Mouse (Mus musculus): ENCODE results near the gene Olfr902. TPM values are rescaled to one million over a fixed set of nuclear protein-coding genes. Genes with fewer than 3 reads are reported as not detected.
"Not testable (repeated sequence)": the region's sequence is repeated elsewhere in the genome, so short reads cannot be mapped to it uniquely, and the experiment has no call there.

Olfr902 gene
- not detected for total RNA-seq (2021)
- long read RNA-seq, experiment 1, result 0 reads
- long read RNA-seq, experiment 2, result 0 reads

GRCm38 (mm10) chr9:38447352-38447751 is at the start of gene Olfr902:
Olfr902 (plus strand) TSS chr9:38447652.
- no peak for DNase-seq (ENCODE audit: low spot score in 2 of 2)

GRCm38 (mm10) chr9:38401398-38401797 is 46.1 kb upstream of the Olfr902 start, which contains the start of gene Olfr147:
Olfr147 (plus strand) TSS chr9:38401698.
- no peak for DNase-seq (ENCODE audit: low spot score in 2 of 2)

- DNase-seq (ENCODE audit: low spot score in 2 of 2), result not testable (repeated sequence)
Observed at GRCm38 (mm10) chr9:38407502-38407901, 40.0 kb upstream of the Olfr902 start.

DNA sequence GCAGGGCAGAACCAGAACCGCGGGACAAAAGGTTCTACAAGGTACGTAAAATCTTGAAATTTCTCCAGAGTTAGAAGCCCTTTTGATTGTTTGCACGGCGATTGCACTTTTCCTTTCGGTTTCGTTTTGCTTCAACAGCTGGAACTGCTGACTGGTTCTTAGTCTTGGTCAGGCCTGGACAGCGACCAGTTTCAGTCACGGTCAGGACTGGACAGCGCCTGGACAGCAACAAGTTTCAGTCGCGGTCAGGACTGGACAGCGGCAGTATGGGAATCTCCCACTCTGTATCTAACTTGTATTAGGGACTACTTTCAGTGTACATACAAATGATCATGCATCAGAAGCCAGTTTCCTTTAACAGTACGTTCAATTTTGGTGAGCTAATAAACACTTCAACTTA is 34.0 kb upstream of the Olfr902 start:
- not testable (repeated sequence) for DNase-seq (ENCODE audit: low spot score in 2 of 2)

DNA sequence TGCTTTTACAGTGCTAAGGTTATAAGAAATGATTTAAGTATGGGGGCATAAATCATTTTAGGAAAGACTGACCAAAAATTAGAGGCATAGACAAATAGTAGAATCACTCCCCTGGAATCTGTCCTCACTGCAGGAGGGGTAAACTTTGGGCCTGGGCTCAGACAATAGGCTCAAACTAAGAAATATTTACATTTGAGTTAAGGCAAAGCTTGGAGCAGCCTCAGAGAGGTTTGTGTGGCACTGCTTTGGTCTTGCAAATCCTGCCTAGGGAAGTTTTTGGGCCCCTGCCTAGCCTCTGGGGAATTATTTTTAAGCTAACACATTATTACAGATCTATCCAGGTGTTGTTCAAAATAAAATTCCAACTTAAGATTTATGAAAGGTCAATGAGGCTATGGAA is 23.7 kb upstream of the Olfr902 start:
- DNase-seq (ENCODE audit: low spot score in 2 of 2), result no peak

- DNase-seq (ENCODE audit: low spot score in 2 of 2), result no peak
Observed at GRCm38 (mm10) chr9:38427026-38427425, 20.4 kb upstream of the Olfr902 start.

DNA sequence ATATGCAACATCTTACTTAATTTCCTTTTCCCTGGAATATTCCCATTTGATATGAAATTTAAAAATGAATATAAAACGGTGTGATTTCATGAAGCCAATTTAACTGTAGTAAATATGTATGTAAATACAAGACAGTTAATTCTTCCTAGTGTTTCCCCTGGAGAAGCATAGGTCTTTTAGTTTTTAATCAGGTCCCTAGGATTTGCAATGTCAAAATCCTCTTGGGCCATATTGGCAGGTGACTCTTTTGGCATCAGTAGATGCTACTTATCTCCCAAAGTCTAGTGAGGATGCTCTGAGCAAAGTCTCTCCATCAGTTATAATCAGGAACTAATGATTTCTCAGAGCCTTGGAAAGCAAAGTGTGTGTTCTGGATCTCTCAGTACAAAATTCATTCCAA is 18.3 kb upstream of the Olfr902 start, which contains the start of gene Olfr901:
Gene Olfr901 (plus strand): TSS at position 301 of the 400 bp plus-strand sequence.
- no peak for DNase-seq (ENCODE audit: low spot score in 2 of 2)

DNA sequence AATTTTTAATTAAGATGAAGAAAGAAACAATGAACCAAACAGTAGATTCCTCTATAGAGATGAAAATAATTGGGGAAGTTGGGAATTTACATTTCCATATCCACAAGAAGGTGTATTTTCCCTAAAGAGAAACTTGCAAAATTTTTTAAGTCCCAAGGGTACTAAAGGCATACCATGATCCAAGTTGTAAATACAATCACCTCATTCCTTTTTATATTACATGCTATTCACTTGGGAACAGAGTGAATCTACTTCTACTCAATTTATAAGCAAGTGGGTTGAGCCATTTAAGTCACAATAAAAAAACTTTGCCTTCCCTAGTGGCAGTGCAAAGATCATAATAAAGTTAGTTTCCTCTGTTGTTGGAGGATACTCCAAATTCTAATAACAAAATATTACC is 15.4 kb downstream of the Olfr902 start, which contains the start of gene Olfr904:
Gene Olfr904 (plus strand): TSS at position 301 of the 400 bp plus-strand sequence.
- DNase-seq (ENCODE audit: low spot score in 2 of 2), result no peak

- no peak for DNase-seq (ENCODE audit: low spot score in 2 of 2)
Observed at GRCm38 (mm10) chr9:38470807-38471206, 23.4 kb downstream of the Olfr902 start, which contains the start of gene Olfr905. Olfr905 (plus strand) TSS chr9:38471107.

DNA sequence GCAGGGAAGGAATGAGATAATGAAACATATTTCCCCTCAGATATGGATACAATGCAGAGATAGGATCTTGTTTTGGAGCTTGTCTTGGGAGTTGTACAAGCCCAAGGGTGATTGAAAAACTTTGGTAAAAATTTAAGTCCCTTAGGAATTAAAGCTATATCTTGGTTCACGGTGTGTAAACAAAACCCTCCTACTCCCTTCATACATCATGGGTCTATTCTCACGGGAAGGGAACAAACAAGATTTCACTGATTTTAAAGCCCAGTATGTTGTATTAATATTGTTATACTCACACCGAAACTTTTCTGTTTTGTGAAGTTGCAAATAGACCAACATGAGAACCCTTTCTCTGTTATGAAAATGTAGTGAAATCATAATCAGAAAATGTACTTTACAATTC is 39.3 kb downstream of the Olfr902 start, which contains the start of gene Olfr906:
Gene Olfr906 (plus strand): TSS at position 301 of the 400 bp plus-strand sequence.
- no peak for DNase-seq (ENCODE audit: low spot score in 2 of 2)

GRCm38 (mm10) chr9:38495501-38495900 is 48.0 kb downstream of the Olfr902 start, which contains the start of gene Olfr907:
Olfr907 (plus strand) TSS chr9:38495801.
- no peak for DNase-seq (ENCODE audit: low spot score in 2 of 2)

Other genes starting within 250 kb of the Olfr902 start
- not detected for gene Olfr893, start 239.3 kb upstream of the Olfr902 start, total RNA-seq (2021)
- gene Olfr894, start 229.6 kb upstream of the Olfr902 start, total RNA-seq (2021), result not detected
- gene Olfr143, start 194.9 kb upstream of the Olfr902 start, total RNA-seq (2021), result not detected
- gene Olfr895, start 179.8 kb upstream of the Olfr902 start, total RNA-seq (2021), result not detected
- gene Olfr896-ps1, start 156.5 kb upstream of the Olfr902 start, total RNA-seq (2021), result not detected
- not detected for gene Olfr25, start 118.6 kb upstream of the Olfr902 start, total RNA-seq (2021)
- not detected for gene Olfr898, start 99.2 kb upstream of the Olfr902 start, total RNA-seq (2021)
- not detected for gene Olfr250, start 80.8 kb upstream of the Olfr902 start, total RNA-seq (2021)
- gene Olfr251, start 70.6 kb upstream of the Olfr902 start, total RNA-seq (2021), result not detected
- not detected for gene Olfr147, start 46.0 kb upstream of the Olfr902 start, total RNA-seq (2021)
- not detected for gene Olfr901, start 18.2 kb upstream of the Olfr902 start, total RNA-seq (2021)
- not detected for gene Olfr904, start 15.5 kb downstream of the Olfr902 start, total RNA-seq (2021)
- not detected for gene Olfr905, start 23.5 kb downstream of the Olfr902 start, total RNA-seq (2021)
- not detected for gene Olfr906, start 39.4 kb downstream of the Olfr902 start, total RNA-seq (2021)
- not detected for gene Olfr907, start 48.1 kb downstream of the Olfr902 start, total RNA-seq (2021)
- not detected for gene Olfr911-ps1, start 73.9 kb downstream of the Olfr902 start, total RNA-seq (2021)
- not detected for gene Olfr910, start 90.2 kb downstream of the Olfr902 start, total RNA-seq (2021)
- gene Olfr912, start 132.5 kb downstream of the Olfr902 start, total RNA-seq (2021), result not detected
- not detected for gene Olfr913, start 145.1 kb downstream of the Olfr902 start, total RNA-seq (2021)
- not detected for gene Olfr914, start 157.4 kb downstream of the Olfr902 start, total RNA-seq (2021)
- gene Olfr916, start 212.2 kb downstream of the Olfr902 start, total RNA-seq (2021), result not detected
- not detected for gene Olfr917, start 218.2 kb downstream of the Olfr902 start, total RNA-seq (2021)
- gene Olfr918, start 226.9 kb downstream of the Olfr902 start, total RNA-seq (2021), result not detected